Mouse (Mus musculus) liver, postnatal 0 days (tissue): ENCODE measurements at regions not wholly inside any gene's neighbourhood (a gene's known extent, or its start where the extent isn't known, plus 50 kb on each side); places are given as distances from the start of the nearest gene placed in this dataset.

Experiments used
- CTCF ChIP-seq: sonication (generic); IDR thresholded peaks from 2 replicates; pipeline ENCODE4 v1.5.1; 2016; ENCODE audit warnings: antibody characterized with exemption, low read depth
- EP300 ChIP-seq: IDR thresholded peaks from 2 replicates; pipeline ENCODE4 v1.6.1; 2016; ENCODE audit warnings: antibody characterized with exemption, low read depth, mild to moderate bottlenecking

- TF ChIP-seq EP300 (no peak), CTCF (no peak)
Measured at GRCm38 (mm10) chr15:22170302-22170701, 378.5 kb upstream of the Cdh18 start.
